Mouse (Mus musculus): ENCODE data around the gene Klc1.

DNA sequence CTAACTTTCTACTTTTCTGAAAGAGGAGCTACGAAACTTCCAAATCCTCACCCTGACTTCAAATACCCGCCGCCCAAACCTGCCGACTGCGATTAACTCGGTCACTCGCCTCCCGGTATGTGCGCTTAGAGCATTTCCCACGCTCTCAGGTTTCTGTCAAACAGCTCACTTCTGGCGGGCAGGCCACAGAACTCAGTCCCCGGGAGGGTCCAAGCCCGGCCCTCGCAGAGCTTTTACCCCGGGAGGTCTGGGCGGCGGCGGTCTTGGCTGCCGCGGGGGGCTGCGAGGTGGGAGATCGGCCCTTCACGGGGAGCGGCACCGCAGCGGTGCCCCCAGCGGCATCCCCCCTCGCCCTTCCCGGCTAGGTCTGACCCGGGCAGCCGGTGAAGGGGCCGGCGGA lies 46.2 kb upstream of the Klc1 start:
- TF ChIP-seq GATA1 (IDR thresholded peaks at IDR 0.05; ENCODE audit: borderline replicate concordance, low read length) (no peak), FLI1 (IDR thresholded peaks at IDR 0.05; ENCODE audit: low read length) (no peak)
